Mouse (Mus musculus): ENCODE measurements at regions not wholly inside any gene's neighbourhood (a gene's known extent, or its start where the extent isn't known, plus 50 kb on each side); places are given as distances from the start of the nearest gene placed in this dataset.

GRCm38 (mm10) chr1:187439170-187439914, 169.2 kb upstream of the Esrrg start:
- Histone ChIP-seq H3K9me3 (ENCODE audit: control insufficient read depth, insufficient read depth, low read depth, low read length) (no peaks in the 10 kb centered on the region), H3K36me3 (ENCODE audit: control insufficient read depth, insufficient read depth, low read length, poor library complexity, severe bottlenecking) (no peaks in the 10 kb centered on the region), H3K9ac (ENCODE audit: insufficient read depth, low read depth, low read length, poor library complexity, severe bottlenecking) (no peak overlapping the region), H3K4me1 (ENCODE audit: control insufficient read depth in 2 of 2, insufficient read depth in 2 of 2, low read length in 2 of 2, poor library complexity in 1 of 2) (peaks cover 0 to 3% of the 10 kb centered on the region in 2 experiments; a peak in 1 of 4 replicates), H3K4me3 (ENCODE audit: insufficient read depth in 1 of 2, low read depth in 1 of 2, low read length in 2 of 2, poor library complexity in 1 of 2, severe bottlenecking in 1 of 2) (no peak overlapping the region), H3K27ac (ENCODE audit: insufficient read depth, low read depth, low read length, poor library complexity, severe bottlenecking) (no peak overlapping the region)
- DNase-seq (ENCODE audit: low read depth, low spot score), result no peak
- in situ Hi-C loops (cut with MboI; ENCODE audit: low sequenced_read_pairs in 2 of 2, unreplicated experiment in 2 of 2), result no loop called here
- TF ChIP-seq HCFC1 (IDR thresholded peaks at IDR 0.05; ENCODE audit: borderline replicate concordance, insufficient read depth, low read length), result no peak
- TF ChIP-seq ZC3H11A (IDR thresholded peaks at IDR 0.05; ENCODE audit: borderline replicate concordance, low read depth, low read length), result no peak
- no peak for TF ChIP-seq CHD2 (IDR thresholded peaks at IDR 0.05; ENCODE audit: low read depth, low read length)
- no peak for TF ChIP-seq ZNF384 (IDR thresholded peaks at IDR 0.05; ENCODE audit: low read depth, low read length)
- no peak for TF ChIP-seq MAFK (IDR thresholded peaks at IDR 0.05; ENCODE audit: insufficient read depth, low read depth, low read length)

- H3K36me3 ChIP-seq (ENCODE audit: control insufficient read depth, insufficient read depth, low read length, poor library complexity, severe bottlenecking), result no peaks in the 10 kb centered on the region
- no peaks in the 10 kb centered on the region for H3K9me3 ChIP-seq (ENCODE audit: control insufficient read depth, insufficient read depth, low read depth, low read length)
- H3K9ac ChIP-seq (ENCODE audit: insufficient read depth, low read depth, low read length, poor library complexity, severe bottlenecking), result no peak overlapping the region
- peaks cover 0 to 3% of the 10 kb centered on the region in 2 experiments; a peak in 1 of 4 replicates for H3K4me1 ChIP-seq (ENCODE audit: control insufficient read depth in 2 of 2, insufficient read depth in 2 of 2, low read length in 2 of 2, poor library complexity in 1 of 2)
- in situ Hi-C loops (cut with MboI; ENCODE audit: low sequenced_read_pairs in 2 of 2, unreplicated experiment in 2 of 2), result no loop called here
- H3K4me3 ChIP-seq (ENCODE audit: insufficient read depth in 1 of 2, low read depth in 1 of 2, low read length in 2 of 2, poor library complexity in 1 of 2, severe bottlenecking in 1 of 2), result no peak overlapping the region
- TF ChIP-seq ZNF384 (IDR thresholded peaks at IDR 0.05; ENCODE audit: low read depth, low read length) (peak; percentile 89), HCFC1 (IDR thresholded peaks at IDR 0.05; ENCODE audit: borderline replicate concordance, insufficient read depth, low read length) (no peak), ZC3H11A (IDR thresholded peaks at IDR 0.05; ENCODE audit: borderline replicate concordance, low read depth, low read length) (no peak)
- H3K27ac ChIP-seq (ENCODE audit: insufficient read depth, low read depth, low read length, poor library complexity, severe bottlenecking), result no peak overlapping the region
- DNase-seq (ENCODE audit: low read depth, low spot score), result no peak
Measured at GRCm38 (mm10) chr1:187441668-187442193, 166.9 kb upstream of the Esrrg start.

GRCm38 (mm10) chr1:187446511-187446910, 162.1 kb upstream of the Esrrg start:
- Histone ChIP-seq H3K27ac (ENCODE audit: insufficient read depth, low read depth, low read length, poor library complexity, severe bottlenecking) (no peak overlapping the region), H3K9ac (ENCODE audit: insufficient read depth, low read depth, low read length, poor library complexity, severe bottlenecking) (no peak overlapping the region), H3K36me3 (ENCODE audit: control insufficient read depth, insufficient read depth, low read length, poor library complexity, severe bottlenecking) (no peaks in the 10 kb centered on the region), H3K4me1 (ENCODE audit: control insufficient read depth in 2 of 2, insufficient read depth in 2 of 2, low read length in 2 of 2, poor library complexity in 1 of 2) (peaks cover 5% of the 10 kb centered on the region in 2 experiments; a peak in 2 of 4 replicates), H3K4me3 (ENCODE audit: insufficient read depth in 1 of 2, low read depth in 1 of 2, low read length in 2 of 2, poor library complexity in 1 of 2, severe bottlenecking in 1 of 2) (no peak overlapping the region), H3K9me3 (ENCODE audit: control insufficient read depth, insufficient read depth, low read depth, low read length) (no peaks in the 10 kb centered on the region)
- DNase-seq (ENCODE audit: low read depth, low spot score), result no peak
- in situ Hi-C loops (cut with MboI; ENCODE audit: low sequenced_read_pairs in 2 of 2, unreplicated experiment in 2 of 2), result no loop called here
- TF ChIP-seq HCFC1 (IDR thresholded peaks at IDR 0.05; ENCODE audit: borderline replicate concordance, insufficient read depth, low read length), result no peak
- no peak for TF ChIP-seq ZNF384 (IDR thresholded peaks at IDR 0.05; ENCODE audit: low read depth, low read length)
- no peak for TF ChIP-seq MAFK (IDR thresholded peaks at IDR 0.05; ENCODE audit: insufficient read depth, low read depth, low read length)
- TF ChIP-seq CHD2 (IDR thresholded peaks at IDR 0.05; ENCODE audit: low read depth, low read length), result no peak
- no peak for TF ChIP-seq ZC3H11A (IDR thresholded peaks at IDR 0.05; ENCODE audit: borderline replicate concordance, low read depth, low read length)

DNA sequence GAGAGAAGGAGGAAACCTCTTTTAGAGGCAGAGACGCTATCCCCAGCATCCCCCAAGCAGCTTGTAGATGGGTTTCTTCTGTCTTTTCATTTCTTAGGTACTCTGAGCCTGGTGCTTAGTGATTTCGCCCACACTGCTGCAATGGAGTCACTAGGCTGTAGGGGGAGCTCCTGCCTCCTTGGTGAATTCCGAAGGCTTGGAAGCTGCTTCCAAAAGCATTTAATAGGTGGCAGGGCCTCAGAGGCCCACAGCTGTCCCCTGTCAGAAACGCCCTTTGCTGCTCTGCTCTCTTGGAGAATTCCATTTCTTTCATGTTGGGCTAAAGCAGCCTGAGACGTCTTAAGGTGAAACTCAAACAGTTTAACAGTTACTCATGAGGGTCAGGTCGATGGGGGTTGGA, 160.4 kb upstream of the Esrrg start:
- in situ Hi-C loops (cut with MboI; ENCODE audit: low sequenced_read_pairs in 2 of 2, unreplicated experiment in 2 of 2), result no loop called here
- H3K4me1 ChIP-seq (ENCODE audit: control insufficient read depth in 2 of 2, insufficient read depth in 2 of 2, low read length in 2 of 2, poor library complexity in 1 of 2), result peaks cover 5 to 8% of the 10 kb centered on the region in 2 experiments; a peak in 2 of 4 replicates
- TF ChIP-seq MAFK (IDR thresholded peaks at IDR 0.05; ENCODE audit: insufficient read depth, low read depth, low read length) (no peak), HCFC1 (IDR thresholded peaks at IDR 0.05; ENCODE audit: borderline replicate concordance, insufficient read depth, low read length) (no peak), CHD2 (IDR thresholded peaks at IDR 0.05; ENCODE audit: low read depth, low read length) (no peak), ZNF384 (IDR thresholded peaks at IDR 0.05; ENCODE audit: low read depth, low read length) (no peak), ZC3H11A (IDR thresholded peaks at IDR 0.05; ENCODE audit: borderline replicate concordance, low read depth, low read length) (no peak)
- no peaks in the 10 kb centered on the region for H3K36me3 ChIP-seq (ENCODE audit: control insufficient read depth, insufficient read depth, low read length, poor library complexity, severe bottlenecking)
- peak; percentile 68 for DNase-seq (ENCODE audit: low read depth, low spot score)
- no peak overlapping the region for H3K27ac ChIP-seq (ENCODE audit: insufficient read depth, low read depth, low read length, poor library complexity, severe bottlenecking)
- no peak overlapping the region for H3K9ac ChIP-seq (ENCODE audit: insufficient read depth, low read depth, low read length, poor library complexity, severe bottlenecking)
- H3K9me3 ChIP-seq (ENCODE audit: control insufficient read depth, insufficient read depth, low read depth, low read length), result no peaks in the 10 kb centered on the region
- H3K4me3 ChIP-seq (ENCODE audit: insufficient read depth in 1 of 2, low read depth in 1 of 2, low read length in 2 of 2, poor library complexity in 1 of 2, severe bottlenecking in 1 of 2), result 0 out of 4 replicates have a peak overlapping the region, but pooled peaks of 1 of the 2 experiments have one; percentile 23
